Mouse (Mus musculus): Measurements from ENCODE around the gene Rasgrp1.

The Rasgrp1 gene

DNA sequence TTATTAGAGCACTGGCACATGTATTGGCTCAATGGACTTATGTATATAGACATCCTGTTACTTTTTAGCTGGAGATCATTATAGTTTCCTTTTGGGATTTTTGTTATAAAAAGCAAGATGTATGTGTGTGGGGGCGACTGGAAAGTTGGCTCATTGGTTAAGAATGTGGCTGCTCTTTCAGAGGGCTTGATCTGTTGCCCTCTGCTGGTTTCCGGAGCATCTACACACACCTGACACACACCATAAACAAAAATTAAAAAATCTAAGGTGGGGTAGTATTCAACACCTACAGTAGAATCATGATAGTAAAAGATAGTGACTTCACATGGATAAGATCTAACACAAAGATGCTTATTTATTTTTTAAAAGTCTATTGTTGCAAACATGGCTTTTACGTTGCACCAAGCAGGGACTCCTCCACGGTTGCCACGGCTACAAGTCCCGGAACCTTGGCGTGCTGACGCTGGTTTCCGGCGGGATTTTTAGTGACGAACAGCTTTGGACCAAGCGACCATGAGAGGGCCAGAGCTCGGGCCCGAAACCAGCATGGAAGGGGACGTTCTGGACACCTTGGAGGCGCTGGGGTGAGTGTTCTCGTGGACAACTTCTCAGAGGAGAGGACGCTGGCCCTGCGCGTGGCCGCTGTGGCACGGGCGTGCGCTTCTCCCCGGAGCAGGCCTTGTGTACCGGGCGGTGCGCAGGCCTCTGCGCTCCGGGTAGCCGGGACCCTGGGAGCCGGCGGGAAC lies 93.4 kb downstream of the Rasgrp1 start, which contains the start of gene Fam98b:
Gene Fam98b, plus strand, starts transcription at position 485 of the 746 bp plus-strand sequence.
- peak; percentile 91 for DNase-seq (ENCODE audit: low spot score)

DNA sequence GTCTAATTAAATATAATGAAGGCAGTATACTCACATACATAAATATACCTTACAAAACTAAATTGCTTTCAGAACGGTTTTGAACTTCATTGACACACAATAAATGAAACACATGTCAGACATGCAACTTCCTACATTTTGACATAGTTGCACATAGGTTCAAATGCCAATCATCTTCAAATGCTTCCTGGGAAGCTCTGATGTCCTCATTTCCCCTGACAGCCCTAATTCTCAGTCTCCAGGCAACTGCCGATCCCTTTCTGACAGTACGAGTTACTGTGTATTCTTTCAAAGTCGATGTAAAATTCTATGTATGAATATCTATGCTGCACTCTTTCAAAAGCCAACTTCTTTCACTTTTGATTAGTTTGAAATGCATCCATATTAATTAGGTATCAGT lies 100.8 kb downstream of the Rasgrp1 start:
- no peak for DNase-seq (ENCODE audit: low spot score)

GRCm38 (mm10) chr2:117231257-117231656 lies 111.5 kb downstream of the Rasgrp1 start:
- peak; percentile 64 for DNase-seq (ENCODE audit: low spot score)

- DNase-seq (ENCODE audit: low spot score), result no peak
Measured at GRCm38 (mm10) chr2:117230261-117230660, 112.5 kb downstream of the Rasgrp1 start.
